Mouse (Mus musculus): ENCODE data around the gene Dlgap3.

DNA sequence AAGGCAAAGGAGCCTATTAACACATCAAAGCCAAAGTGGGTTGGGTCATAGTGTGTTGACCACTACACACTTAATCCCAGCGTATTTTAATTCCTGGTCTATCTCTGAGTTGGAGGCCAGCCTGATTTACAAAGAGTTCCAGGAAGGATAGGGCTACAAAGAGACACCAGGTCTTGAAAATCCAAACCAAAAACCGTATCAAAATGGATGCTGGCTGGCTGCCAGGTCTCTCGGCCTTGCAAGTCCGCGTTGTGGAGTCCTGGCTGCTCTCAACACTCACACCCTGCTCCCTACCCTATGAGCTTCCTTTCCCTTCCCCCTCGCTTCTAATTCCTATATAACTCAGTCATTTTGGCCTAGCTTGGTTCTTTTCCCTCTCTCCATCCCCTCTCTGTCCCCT, 30.5 kb upstream of the Dlgap3 start:
- no peak for TF ChIP-seq POLR2A (IDR thresholded peaks at IDR 0.05; ENCODE audit: extremely low read depth, insufficient read depth, low read length)
- no peak for TF ChIP-seq CTCF (IDR thresholded peaks at IDR 0.05; ENCODE audit: low read depth, low read length)
